ENCODE assay signal across 16 mouse cellular contexts in genomic region chr4:128709061-128709780, GRCm38 (mm10). TPM values are rescaled to one million over a fixed set of nuclear protein-coding genes. Genes with fewer than 3 reads are reported as not detected.
DNase-seq lines count a peak whose midpoint lies in the region; ATAC-seq and TF ChIP-seq lines count a peak whose summit lies in the region.
"Had no signal": no experiment of that assay in that cellular context is flagged by ENCODE, and none has a peak within 500 bp of the region (broad histone marks: within the 10 kb centered on the region; RNA-seq: fewer than 3 reads in every experiment).

No protein-coding gene starts in this region.

- no peak overlapping the region for H3K4me2 ChIP-seq in hindbrain, embryonic 16.5 days (ENCODE audit: low read length)
- H3K4me2 ChIP-seq in liver, embryonic 13.5 days, result no peak overlapping the region
- H3K4me2 ChIP-seq: intestine, embryonic 15.5 days; limb, embryonic 15.5 days had no signal

- 83% methylated on average over 15 of the region's 15 CpGs for WGBS in hindbrain, embryonic 10.5 days
- WGBS in hindbrain, embryonic 16.5 days, result 66% methylated on average over 15 of the region's 15 CpGs
- 45% methylated on average over 15 of the region's 15 CpGs for WGBS in liver, embryonic 13.5 days (ENCODE audit: insufficient replicate concordance)

- no peaks in the 10 kb centered on the region for H3K36me3 ChIP-seq in hindbrain, embryonic 10.5 days
- H3K36me3 ChIP-seq in hindbrain, embryonic 16.5 days (ENCODE audit: control insufficient read depth, insufficient read depth, low read length), result peaks cover 4% of the 10 kb centered on the region
- H3K36me3 ChIP-seq in testis, adult 2 months (ENCODE audit: control insufficient read depth, insufficient read depth, low read length), result no peaks in the 10 kb centered on the region
- H3K36me3 ChIP-seq in liver, embryonic 13.5 days, result no peaks in the 10 kb centered on the region
- H3K36me3 ChIP-seq: intestine, embryonic 15.5 days had no signal

- no peak for ATAC-seq in hindbrain, embryonic 16.5 days
- peak; percentile 69 for ATAC-seq in liver, embryonic 13.5 days (ENCODE audit: low read depth)
- no peak for ATAC-seq in activated CD4-positive, CD25-positive, alpha-beta regulatory T cell, adult 4 months
- ATAC-seq: intestine, embryonic 15.5 days had no signal

- no peaks in the 10 kb centered on the region for H3K9me3 ChIP-seq in hindbrain, embryonic 10.5 days
- H3K9me3 ChIP-seq in hindbrain, embryonic 16.5 days (ENCODE audit: control insufficient read depth, low read length), result no peaks in the 10 kb centered on the region
- no peaks in the 10 kb centered on the region for H3K9me3 ChIP-seq in liver, embryonic 13.5 days (replicated peaks)
- H3K9me3 ChIP-seq: intestine, embryonic 15.5 days; limb, embryonic 15.5 days had no signal

- peak; percentile 9; the same call in 1 of the 2 replicates for TF ChIP-seq CTCF in testis, adult 2 months (IDR thresholded peaks at IDR 0.05; ENCODE audit: control insufficient read depth, insufficient read depth, insufficient replicate concordance, low read depth, low read length)

- no peak for DNase-seq in hindbrain, embryonic 10.5 days (ENCODE audit: low spot score)
- no peak for DNase-seq in testis, postnatal 14 days (ENCODE audit: low spot score)
- DNase-seq in liver, embryonic 13.5 days, result peak; percentile 60
- DNase-seq in thymus, postnatal 25 days, result no peak
- no peak for DNase-seq in kidney, postnatal 14 days
- DNase-seq: embryo, embryonic 11 days; heart, adult 11 months; heart, postnatal 10 days; kidney, postnatal 4 days; thymus, adult 18-20 months had no signal

- H3K4me1 ChIP-seq in hindbrain, embryonic 10.5 days (replicated peaks), result peaks cover 64% of the 10 kb centered on the region
- peaks cover 13% of the 10 kb centered on the region for H3K4me1 ChIP-seq in hindbrain, embryonic 16.5 days (ENCODE audit: control insufficient read depth, insufficient read depth, low read depth, low read length)
- peaks cover 15% of the 10 kb centered on the region for H3K4me1 ChIP-seq in testis, adult 2 months (ENCODE audit: control insufficient read depth, insufficient read depth, low read length)
- H3K4me1 ChIP-seq in liver, embryonic 13.5 days (replicated peaks), result peaks cover 37% of the 10 kb centered on the region

- TF ChIP-seq POLR2A in testis, adult 2 months (IDR thresholded peaks at IDR 0.05; ENCODE audit: control insufficient read depth, low read depth, low read length), result no peak

- H3K4me3 ChIP-seq in hindbrain, embryonic 10.5 days, result no peak overlapping the region
- H3K4me3 ChIP-seq in hindbrain, embryonic 16.5 days (ENCODE audit: low read length), result no peak overlapping the region
- H3K4me3 ChIP-seq in testis, adult 2 months (ENCODE audit: control insufficient read depth, low read depth, low read length), result no peak overlapping the region
- H3K4me3 ChIP-seq in liver, embryonic 13.5 days (replicated peaks), result no peak overlapping the region
- H3K4me3 ChIP-seq: erythroblast, embryonic 14.5 days; intestine, embryonic 15.5 days; limb, embryonic 15.5 days had no signal

- H3K9ac ChIP-seq in hindbrain, embryonic 16.5 days (ENCODE audit: low read depth, low read length), result no peak overlapping the region
- H3K9ac ChIP-seq in liver, embryonic 13.5 days, result no peak overlapping the region
- H3K9ac ChIP-seq: intestine, embryonic 15.5 days; limb, embryonic 15.5 days had no signal

- H3K27ac ChIP-seq in hindbrain, embryonic 10.5 days, result 0 out of 2 replicates have a peak overlapping the region, but pooled peaks have one; percentile 1
- H3K27ac ChIP-seq in hindbrain, embryonic 16.5 days (ENCODE audit: low read depth, low read length), result no peak overlapping the region
- no peak overlapping the region for H3K27ac ChIP-seq in testis, adult 2 months (ENCODE audit: control insufficient read depth, insufficient read depth, low read depth, low read length)
- H3K27ac ChIP-seq in liver, embryonic 13.5 days, result no peak overlapping the region
- H3K27ac ChIP-seq: intestine, embryonic 15.5 days; limb, embryonic 15.5 days had no signal

- peaks cover 31% of the 10 kb centered on the region for H3K27me3 ChIP-seq in hindbrain, embryonic 10.5 days (ENCODE audit: insufficient read depth, poor library complexity, severe bottlenecking)
- no peaks in the 10 kb centered on the region for H3K27me3 ChIP-seq in hindbrain, embryonic 16.5 days (replicated peaks; ENCODE audit: control insufficient read depth, insufficient read depth, low read length)
- H3K27me3 ChIP-seq in testis, adult 2 months (ENCODE audit: control insufficient read depth, insufficient read depth, low read length), result no peaks in the 10 kb centered on the region
- peaks cover 10% of the 10 kb centered on the region for H3K27me3 ChIP-seq in liver, embryonic 13.5 days
- H3K27me3 ChIP-seq: intestine, embryonic 15.5 days; limb, embryonic 15.5 days had no signal

RNA-seq across cellular contexts. Expression of gene A3galt2, which starts 45.9 kb away (rescaled TPM):
- polyA plus RNA-seq in hindbrain, embryonic 10.5 days (2016; fragmentation: Nextera tagmentation; extraction: Ambion mirVana), result 0.18 and 0.26 TPM in 2 replicates
- 0.23 and 0.36 TPM in 2 replicates for polyA plus RNA-seq in hindbrain, embryonic 16.5 days (2015; fragmentation: Nextera tagmentation; extraction: Ambion mirVana)
- polyA plus RNA-seq in testis, adult 2 months (2012; rRNA removed), result 0.06 and 0.07 TPM in 2 replicates
- not detected in 2 replicates for polyA plus RNA-seq in liver, embryonic 13.5 days (2015; fragmentation: Nextera tagmentation; extraction: Ambion mirVana)
- not detected for polyA plus RNA-seq in activated CD4-positive, CD25-positive, alpha-beta regulatory T cell, adult 4 months (2017; shearing (Covaris generic))
- polyA plus RNA-seq: erythroblast, embryonic 14.5 days had no signal

RNA-seq across cellular contexts. Expression of gene Phc2, which starts 54.7 kb away (rescaled TPM):
- polyA plus RNA-seq in hindbrain, embryonic 10.5 days (2016; fragmentation: Nextera tagmentation; extraction: Ambion mirVana), result 41.9 and 62.2 TPM in 2 replicates
- 19.9 and 23.5 TPM in 2 replicates for polyA plus RNA-seq in hindbrain, embryonic 16.5 days (2015; fragmentation: Nextera tagmentation; extraction: Ambion mirVana)
- 44.6 and 47.8 TPM in 2 replicates for polyA plus RNA-seq in testis, adult 2 months (2012; rRNA removed)
- polyA plus RNA-seq in liver, embryonic 13.5 days (2015; fragmentation: Nextera tagmentation; extraction: Ambion mirVana), result 9.9 and 12.9 TPM in 2 replicates
- polyA plus RNA-seq in activated CD4-positive, CD25-positive, alpha-beta regulatory T cell, adult 4 months (2017; shearing (Covaris generic)), result 10 to 100 TPM; 12.2 to 14.2 TPM
